Mouse (Mus musculus) cerebellum, adult (tissue): Measurements from ENCODE around the gene Grb2.

Source experiments
- ATAC-seq: cut with Nextera tagmentation; 2 replicates; pipeline ENCODE4 v1.9.2; 2017; ENCODE audit warnings: mild to moderate bottlenecking, moderate library complexity, mixed read lengths; ENCODE audit not compliant: insufficient number of reproducible peaks, low FRiP score, low TSS enrichment

Grb2 gene

DNA sequence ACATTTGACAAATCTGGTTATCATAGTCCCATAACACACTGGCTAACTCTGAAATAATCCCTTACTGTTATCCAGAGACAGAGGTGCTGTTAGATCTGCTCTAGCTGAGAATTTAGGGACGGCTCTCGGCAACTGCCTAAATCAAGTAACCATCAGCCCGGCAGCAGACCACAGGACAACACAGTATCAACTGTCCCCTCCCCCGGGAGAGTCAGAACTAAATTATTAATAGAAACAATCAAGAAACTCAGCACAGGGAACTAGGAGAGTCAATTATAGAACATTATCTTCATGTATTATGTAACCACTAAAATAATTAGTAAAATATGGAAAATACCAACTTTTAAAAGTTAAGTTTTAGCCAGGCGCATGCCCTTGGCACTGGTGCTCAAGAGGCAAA lies 17.4 kb downstream of the Grb2 start:
- no peak for ATAC-seq

DNA sequence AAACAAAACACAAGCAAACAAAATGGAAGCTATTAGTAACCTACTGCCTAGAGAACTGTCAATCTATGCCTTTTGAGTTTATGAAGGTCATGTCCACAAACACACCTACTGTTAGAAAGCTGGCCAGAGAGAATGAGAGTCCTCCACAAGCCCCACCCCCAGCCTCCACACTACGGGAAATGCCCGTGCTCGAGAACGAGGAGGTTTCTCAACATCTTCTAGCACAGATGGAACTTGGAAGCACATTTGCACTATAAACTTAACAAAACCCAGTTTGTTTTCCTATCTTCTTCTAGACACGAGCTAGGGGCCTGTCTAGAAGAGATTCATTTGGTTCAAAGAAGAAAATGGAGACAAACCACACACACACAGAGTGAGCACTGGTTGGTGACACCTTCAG lies 18.0 kb downstream of the Grb2 start:
- no peak for ATAC-seq

DNA sequence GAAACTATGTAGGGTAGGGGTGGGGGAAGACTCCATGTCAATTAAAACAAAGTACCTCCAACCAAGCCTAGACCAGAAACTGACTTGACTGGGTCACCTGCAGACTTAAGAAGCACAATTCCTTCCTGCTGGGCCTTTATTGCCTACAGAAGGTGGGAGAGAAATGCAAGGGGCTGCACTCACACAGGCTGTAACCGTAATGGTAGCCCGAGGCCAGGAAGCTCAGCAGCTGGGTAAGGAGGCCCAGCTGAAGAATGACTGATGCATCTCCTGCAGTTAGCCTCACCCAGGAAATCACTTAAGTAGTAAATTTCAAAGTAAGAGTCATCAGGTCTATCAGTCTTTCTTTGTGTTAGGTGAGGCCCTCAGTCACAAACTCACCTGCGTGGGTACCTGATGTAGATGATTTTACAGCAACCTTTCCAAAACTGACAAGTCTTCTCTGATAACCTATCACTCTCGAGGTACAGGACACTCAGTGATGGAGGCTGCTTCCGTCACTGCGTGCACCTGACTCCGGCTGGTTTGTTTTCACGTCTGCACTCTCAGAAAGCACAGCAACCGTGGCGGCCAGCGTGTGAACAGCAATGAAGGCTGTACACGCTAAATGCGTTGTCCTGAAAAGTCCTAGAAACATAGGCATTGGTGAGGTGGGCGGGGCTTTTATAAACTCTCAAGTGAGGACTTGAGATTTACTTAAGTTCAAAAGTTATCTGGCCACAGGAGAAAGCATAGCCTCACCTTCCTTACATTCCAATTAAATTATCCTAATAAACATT lies 19.1 kb downstream of the Grb2 start:
- ATAC-seq: no peak

- no peak for ATAC-seq
Measured at GRCm38 (mm10) chr11:115686369-115686768, 22.0 kb downstream of the Grb2 start.

GRCm38 (mm10) chr11:115685954-115686353 lies 22.4 kb downstream of the Grb2 start:
- ATAC-seq: no peak

DNA sequence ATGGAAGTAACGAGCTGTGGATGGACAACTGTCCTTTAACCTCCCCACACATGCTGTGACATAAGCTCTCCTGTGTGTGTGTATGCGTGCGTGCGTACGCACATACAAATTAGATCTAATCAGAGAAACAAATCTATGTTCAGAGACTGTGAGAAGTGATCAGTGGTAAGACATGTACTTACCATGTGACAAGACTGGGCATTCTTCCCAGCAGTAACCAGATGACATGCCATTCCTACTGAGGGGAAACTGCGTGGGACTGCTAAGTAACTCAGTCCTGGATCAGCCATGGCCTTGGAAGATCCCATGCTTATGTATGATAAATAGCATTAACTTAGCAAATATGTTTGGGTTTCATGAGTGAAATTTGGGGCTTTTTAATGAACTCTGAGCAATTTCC lies 23.5 kb downstream of the Grb2 start:
- no peak for ATAC-seq

GRCm38 (mm10) chr11:115683326-115683725 lies 25.1 kb downstream of the Grb2 start:
- ATAC-seq: no peak

DNA sequence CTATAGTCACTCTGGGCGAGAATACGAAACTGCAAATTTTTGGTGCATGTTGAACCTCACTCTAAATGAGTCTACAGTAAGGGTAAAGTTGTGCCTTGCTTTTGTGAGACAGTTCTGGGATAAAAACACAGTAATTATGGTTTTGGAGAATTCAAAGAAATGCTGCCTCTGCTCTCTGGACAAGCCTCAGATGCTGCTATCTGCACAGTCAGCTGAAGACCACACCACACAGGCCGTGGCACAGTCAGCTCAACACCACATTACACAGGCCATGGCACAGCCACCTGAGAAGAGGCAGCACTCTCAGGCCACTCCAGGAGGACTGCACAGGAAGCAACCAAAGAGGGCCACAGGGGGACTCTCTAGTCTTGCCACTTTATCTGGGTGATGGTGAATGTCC lies 26.0 kb downstream of the Grb2 start:
- ATAC-seq: no peak

DNA sequence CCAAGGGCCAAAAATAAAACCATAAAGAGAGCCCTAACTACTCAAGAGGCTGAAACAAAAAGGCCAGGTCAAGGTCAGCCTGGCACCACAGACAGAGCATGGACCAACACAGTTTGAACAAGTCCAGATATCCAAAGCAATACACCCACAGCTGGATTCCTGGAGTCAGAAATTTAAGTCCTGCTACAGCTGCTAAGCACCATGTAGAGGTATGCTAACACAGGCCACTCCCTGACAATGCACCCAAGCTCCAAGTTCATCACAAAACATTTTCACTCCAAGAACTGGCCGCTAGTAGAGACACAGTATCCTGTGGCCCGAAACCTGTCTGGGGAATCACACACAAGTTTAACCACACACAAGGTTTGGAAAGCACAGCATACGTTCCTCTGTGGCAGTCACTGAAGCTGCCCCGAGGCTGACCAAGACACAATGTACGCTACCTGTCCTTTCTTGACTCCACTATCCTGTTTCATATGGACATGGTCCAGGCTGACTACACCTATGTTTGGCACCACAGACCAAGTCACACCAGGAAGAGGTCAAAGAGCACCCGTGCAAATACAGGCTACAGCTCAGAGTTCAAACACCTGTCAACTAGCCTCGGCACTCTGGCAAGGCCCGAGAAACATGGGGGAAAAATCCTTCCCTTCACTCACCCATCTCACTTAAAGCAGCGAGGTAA lies 28.7 kb downstream of the Grb2 start:
- ATAC-seq: no peak

DNA sequence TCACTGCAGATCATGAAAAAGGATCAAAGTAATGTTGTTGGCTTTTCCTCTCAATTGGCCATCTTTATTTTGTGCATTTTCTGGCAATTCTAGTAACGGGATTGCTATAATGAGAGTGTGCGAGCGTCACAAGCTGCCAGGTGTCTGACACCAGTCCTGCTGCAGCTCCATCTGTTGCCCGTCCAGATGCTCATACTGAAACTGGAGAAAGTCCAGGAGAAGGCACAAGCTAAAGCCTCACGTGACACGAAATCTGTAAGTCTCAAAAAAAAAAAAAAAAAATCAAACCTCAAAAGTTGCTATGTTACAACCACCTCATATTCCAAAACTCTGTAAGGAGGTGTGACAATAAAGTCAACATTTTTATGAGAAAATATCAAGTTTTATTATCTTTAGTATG lies 29.5 kb downstream of the Grb2 start:
- ATAC-seq: no peak

DNA sequence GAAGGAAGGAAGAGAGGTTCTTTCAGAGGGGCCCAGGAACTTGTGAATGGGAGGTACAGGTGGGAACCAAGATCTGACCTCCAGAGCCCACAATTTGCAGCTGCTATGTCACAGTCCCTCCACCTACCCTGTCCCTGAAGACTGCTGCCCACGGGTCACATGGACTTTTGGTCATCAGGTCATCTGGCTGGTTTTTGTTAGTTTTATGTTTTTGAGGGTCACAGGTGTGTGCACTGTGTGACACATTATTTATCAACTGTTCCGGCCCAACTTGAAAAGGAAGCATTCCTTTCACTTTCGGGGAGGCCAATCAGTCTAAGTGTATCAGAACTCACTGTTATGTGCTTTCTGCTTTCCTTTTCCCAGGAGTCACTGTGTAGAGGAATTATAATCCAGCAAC lies 30.9 kb downstream of the Grb2 start:
- no peak for ATAC-seq

DNA sequence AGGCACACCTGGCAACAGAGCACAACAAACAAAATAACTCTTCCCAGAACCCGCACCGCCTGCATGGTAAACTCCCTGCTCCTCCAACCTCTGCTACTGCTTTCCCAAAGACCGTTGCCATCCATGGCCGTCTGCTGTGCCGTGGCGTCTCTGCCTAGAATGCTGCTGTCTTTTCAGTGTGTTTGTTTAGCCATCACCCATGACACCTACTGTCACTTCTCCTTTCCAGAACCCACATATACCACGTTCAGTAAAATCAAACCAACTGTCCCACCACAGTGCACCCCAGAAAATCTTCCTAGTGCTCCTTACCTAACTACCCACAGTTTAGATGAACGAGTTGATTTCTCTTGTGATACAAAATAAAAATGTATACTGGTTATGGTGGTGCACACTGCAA lies 31.7 kb downstream of the Grb2 start:
- ATAC-seq: no peak

- no peak; the same call in 1 of the 2 replicates for ATAC-seq
Measured at GRCm38 (mm10) chr11:115674235-115674865, 34.0 kb downstream of the Grb2 start.

DNA sequence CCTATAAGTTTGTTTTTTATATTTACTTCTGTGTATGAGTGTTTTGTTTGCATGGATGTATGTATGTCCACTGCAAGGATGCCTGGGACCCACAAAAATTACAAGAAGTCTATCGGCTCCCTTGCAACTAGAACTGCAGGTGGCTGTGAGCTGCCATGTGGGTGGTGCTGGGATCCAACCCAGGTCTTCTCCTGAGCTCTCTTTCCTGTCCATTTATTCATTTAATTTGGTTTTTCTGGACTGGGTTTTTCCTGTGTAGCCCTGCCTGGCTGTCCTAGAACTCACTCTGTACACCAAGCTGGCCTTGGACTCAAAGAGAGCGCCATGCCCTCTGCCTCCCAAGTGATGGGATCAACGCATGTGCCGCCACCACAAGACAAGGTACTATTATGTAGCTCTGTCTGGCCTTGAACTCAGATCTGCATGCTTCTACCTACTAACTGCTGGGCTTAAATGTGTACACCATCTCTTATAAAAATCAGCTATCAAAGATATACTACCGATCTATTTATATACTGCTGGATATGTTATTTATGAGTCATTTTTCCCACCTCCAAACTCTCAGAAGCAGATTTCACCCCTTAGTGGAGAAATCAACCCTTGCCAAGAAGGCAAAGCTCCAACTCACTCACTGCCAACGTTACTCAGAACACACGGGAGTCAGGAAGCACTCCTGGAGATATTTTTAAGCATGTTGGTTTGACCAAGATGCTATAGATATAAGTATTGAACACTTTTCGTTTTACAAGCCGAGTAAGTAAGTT lies 34.7 kb downstream of the Grb2 start:
- no peak; the same call in 1 of the 2 replicates for ATAC-seq

- ATAC-seq: no peak
Measured at GRCm38 (mm10) chr11:115672226-115672987, 36.0 kb downstream of the Grb2 start.

GRCm38 (mm10) chr11:115670451-115671050 lies 37.8 kb downstream of the Grb2 start:
- ATAC-seq: no peak

- ATAC-seq: no peak
Measured at GRCm38 (mm10) chr11:115663676-115664335, 44.6 kb downstream of the Grb2 start.

DNA sequence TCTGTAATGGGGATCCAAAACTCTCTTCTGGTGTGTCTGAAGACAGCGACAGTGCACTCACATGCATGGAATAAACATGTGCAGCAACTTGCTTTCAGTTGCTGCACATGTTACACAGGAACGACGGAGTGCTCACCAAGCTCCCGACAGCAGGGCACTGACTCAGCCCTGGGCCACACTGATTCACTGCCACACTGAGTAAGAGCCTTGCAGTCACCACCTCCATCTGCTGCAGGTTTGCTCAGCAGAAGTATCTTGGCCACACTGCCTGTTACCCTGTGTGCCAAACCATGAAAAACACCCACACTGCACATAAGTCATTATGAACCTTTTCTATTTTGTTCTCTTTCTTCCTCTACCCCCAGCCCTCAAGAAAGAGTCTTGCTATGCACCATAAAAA lies 48.0 kb downstream of the Grb2 start:
- ATAC-seq: peak; percentile 68; the same call in 1 of the 2 replicates

DNA sequence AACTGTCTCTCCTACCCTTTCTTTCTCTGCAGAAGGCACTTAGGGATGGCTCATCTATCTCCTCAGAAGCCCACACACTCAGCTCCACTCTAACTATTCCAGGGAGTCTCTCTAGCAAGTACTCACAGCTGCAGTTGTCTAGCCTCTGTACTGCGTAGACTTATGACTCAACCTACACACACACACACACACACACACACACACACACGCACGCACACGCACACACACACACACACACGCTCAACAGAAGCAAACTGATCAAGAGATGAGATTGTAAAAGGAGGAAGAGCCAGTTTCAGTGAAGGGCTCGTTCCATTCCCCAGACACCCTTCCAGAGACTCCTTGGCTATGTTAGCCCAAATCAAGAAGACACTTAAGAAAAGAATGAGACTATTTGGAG lies 49.9 kb downstream of the Grb2 start:
- no peak for ATAC-seq
